Mouse (Mus musculus) ES-Bruce4 (cell line): Measurements from ENCODE around the gene Kif16b.

Experiments used
- CTCF ChIP-seq: IDR thresholded peaks from one replicate; pipeline ENCODE4 v1.8.1; 2011; ENCODE audit warnings: low read depth, low read length
- POLR2A ChIP-seq: IDR thresholded peaks from one replicate; pipeline ENCODE4 v1.8.1; 2011; ENCODE audit warnings: low read length; ENCODE audit not compliant: insufficient read depth

GRCm38 (mm10) chr2:142709326-142709725 is 192.0 kb downstream of the Kif16b start:
- TF ChIP-seq CTCF (no peak), POLR2A (no peak)
